In the genomic region with DNA sequence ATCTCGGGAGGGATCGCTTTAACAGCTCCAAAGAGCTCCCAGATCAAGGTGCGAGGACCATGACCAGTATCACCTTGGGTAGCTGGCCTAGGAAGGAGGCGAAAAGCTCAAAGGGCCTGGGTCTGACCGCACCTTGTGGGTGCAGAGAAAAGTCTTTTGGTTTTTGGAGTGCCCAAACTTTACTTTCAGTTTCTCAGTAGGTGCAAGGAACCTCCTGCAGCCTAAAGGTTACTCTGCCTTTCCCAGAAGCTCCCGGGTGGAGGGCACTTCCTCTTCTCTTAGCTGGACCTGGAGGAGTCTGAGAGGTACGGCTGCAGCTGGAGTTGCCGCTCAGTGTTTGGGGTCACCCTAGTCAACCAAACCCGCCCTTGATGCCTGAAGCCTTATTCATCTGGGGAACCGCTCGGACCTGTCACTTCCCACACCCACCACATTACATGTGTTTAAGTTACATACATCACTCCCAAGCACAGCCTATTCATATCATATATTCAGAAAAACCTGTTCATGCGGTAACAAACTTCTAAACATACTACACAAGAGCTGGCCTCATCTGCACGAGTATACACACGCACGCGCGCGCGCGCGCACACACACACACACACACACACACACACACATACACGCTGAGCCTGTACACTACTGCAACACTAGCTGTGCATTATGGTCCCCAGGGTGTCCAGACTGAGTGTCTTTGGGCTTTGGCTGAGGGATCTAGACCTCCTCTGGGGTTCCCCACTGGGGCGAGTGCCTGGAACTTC, we compare ENCODE assay signal across 9 mouse cellular contexts. TPM values are rescaled to one million over a fixed set of nuclear protein-coding genes. Genes with fewer than 3 reads are reported as not detected.
DNase-seq lines count a peak whose midpoint lies in the region; ATAC-seq and TF ChIP-seq lines count a peak whose summit lies in the region.
"Had no signal": no experiment of that assay in that cellular context is flagged by ENCODE, and none has a peak within 500 bp of the region (broad histone marks: within the 10 kb centered on the region; RNA-seq: fewer than 3 reads in every experiment).

No protein-coding gene starts in this region.

- H3K4me1 ChIP-seq in lung, embryonic 15.5 days: peaks cover 38% of the 10 kb centered on the region
- peaks cover 49% of the 10 kb centered on the region for H3K4me1 ChIP-seq in forebrain, embryonic 11.5 days (replicated peaks; ENCODE audit: control insufficient read depth, insufficient read depth, low read length)
- peaks cover 3% of the 10 kb centered on the region; the same call in 1 of the 2 replicates for H3K4me1 ChIP-seq in kidney, adult 2 months (ENCODE audit: control insufficient read depth, insufficient read depth, low read length)
- peaks cover 73% of the 10 kb centered on the region for H3K4me1 ChIP-seq in midbrain, embryonic 12.5 days

- H3K4me3 ChIP-seq in lung, embryonic 15.5 days: peak overlapping the region; percentile 37
- peak overlapping the region; percentile 2; the same call in 1 of the 2 replicates for H3K4me3 ChIP-seq in forebrain, embryonic 11.5 days (ENCODE audit: low read depth, low read length)
- H3K4me3 ChIP-seq in kidney, adult 2 months (ENCODE audit: insufficient read depth, low read depth, low read length): peak overlapping the region; percentile 27
- peak overlapping the region; percentile 18; the same call in 1 of the 2 replicates for H3K4me3 ChIP-seq in midbrain, embryonic 12.5 days

- H3K4me2 ChIP-seq in lung, embryonic 15.5 days: peak overlapping the region; percentile 63
- H3K4me2 ChIP-seq in forebrain, embryonic 11.5 days (ENCODE audit: low read depth, low read length, severe bottlenecking): peak overlapping the region; percentile 79
- H3K4me2 ChIP-seq in midbrain, embryonic 12.5 days (replicated peaks): peak overlapping the region; percentile 59

- peaks cover 96% of the 10 kb centered on the region for H3K27me3 ChIP-seq in lung, embryonic 15.5 days
- H3K27me3 ChIP-seq in forebrain, embryonic 11.5 days (ENCODE audit: control insufficient read depth, insufficient read depth, low read length): peaks cover 3% of the 10 kb centered on the region; the same call in 1 of the 2 replicates
- peaks cover 13% of the 10 kb centered on the region for H3K27me3 ChIP-seq in kidney, adult 2 months (replicated peaks; ENCODE audit: control insufficient read depth, insufficient read depth, low read length)
- H3K27me3 ChIP-seq in midbrain, embryonic 12.5 days: peaks cover 93% of the 10 kb centered on the region

- TF ChIP-seq POLR2A in kidney, adult 2 months (IDR thresholded peaks at IDR 0.05; ENCODE audit: low read depth, low read length): no peak

- H3K36me3 ChIP-seq in lung, embryonic 15.5 days: no peaks in the 10 kb centered on the region
- H3K36me3 ChIP-seq in forebrain, embryonic 11.5 days (ENCODE audit: control insufficient read depth, insufficient read depth, low read length): no peaks in the 10 kb centered on the region
- no peaks in the 10 kb centered on the region for H3K36me3 ChIP-seq in kidney, adult 2 months (ENCODE audit: control insufficient read depth, insufficient read depth, low read length)
- no peaks in the 10 kb centered on the region for H3K36me3 ChIP-seq in midbrain, embryonic 12.5 days

- no peak for ATAC-seq in lung, embryonic 15.5 days (ENCODE audit: borderline replicate concordance, extremely low read depth, low FRiP score, low TSS enrichment)
- no peak for ATAC-seq in forebrain, embryonic 11.5 days (replicated peaks; ENCODE audit: low FRiP score)
- no peak for ATAC-seq in midbrain, embryonic 12.5 days (ENCODE audit: low FRiP score, low read depth)

- TF ChIP-seq CTCF in kidney, adult 2 months (conservative IDR thresholded peaks at IDR 0.05; ENCODE audit: insufficient read depth, insufficient read length, low read depth, low read length): no peak

- 4% methylated on average over 23 of the region's 23 CpGs for WGBS in lung, embryonic 15.5 days
- WGBS in forebrain, embryonic 11.5 days: 7% methylated on average over 23 of the region's 23 CpGs
- WGBS in kidney, adult 2 months: 12% methylated on average over 23 of the region's 23 CpGs
- 11% methylated on average over 23 of the region's 23 CpGs for WGBS in midbrain, embryonic 12.5 days

- no peak overlapping the region for H3K9ac ChIP-seq in lung, embryonic 15.5 days
- peak overlapping the region; percentile 18 for H3K9ac ChIP-seq in forebrain, embryonic 11.5 days (ENCODE audit: low read length)
- no peak overlapping the region for H3K9ac ChIP-seq in midbrain, embryonic 12.5 days (replicated peaks)

- no peaks in the 10 kb centered on the region for H3K9me3 ChIP-seq in lung, embryonic 15.5 days
- H3K9me3 ChIP-seq in forebrain, embryonic 11.5 days (ENCODE audit: control insufficient read depth, low read length): no peaks in the 10 kb centered on the region
- H3K9me3 ChIP-seq in midbrain, embryonic 12.5 days: no peaks in the 10 kb centered on the region

- no peak for DNase-seq in lung, adult 18-20 months
- DNase-seq in forebrain, embryonic 11.5 days (ENCODE audit: low spot score): peak; percentile 64
- DNase-seq in kidney, adult 2 months: no peak
- no peak for DNase-seq in adipocyte (ENCODE audit: low spot score)
- no peak for DNase-seq in gastrocnemius, postnatal 4 days (ENCODE audit: low spot score in 2 of 2)
- DNase-seq in spleen, postnatal 36 days (ENCODE audit: low spot score in 2 of 2): no peak

- no peak overlapping the region for H3K27ac ChIP-seq in lung, embryonic 15.5 days
- H3K27ac ChIP-seq in forebrain, embryonic 11.5 days (ENCODE audit: low read depth, low read length): peak overlapping the region; percentile 97
- no peak overlapping the region for H3K27ac ChIP-seq in kidney, adult 2 months (ENCODE audit: insufficient read depth, low read depth, low read length)
- peak overlapping the region; percentile 27; the same call in 1 of the 2 replicates for H3K27ac ChIP-seq in midbrain, embryonic 12.5 days (replicated peaks)

RNA-seq across cellular contexts. Expression of gene Ostm1, which starts 49.9 kb away (rescaled TPM):
- polyA plus RNA-seq in lung, embryonic 15.5 days (2015; fragmentation: Nextera tagmentation; extraction: Ambion mirVana): 12.4 and 13.8 TPM in 2 replicates
- 54.6 and 59.0 TPM in 2 replicates for polyA plus RNA-seq in forebrain, embryonic 11.5 days (2014; fragmentation: Nextera tagmentation; extraction: Ambion mirVana)
- polyA plus RNA-seq in kidney, adult 2 months (2012; rRNA removed): 15.4 and 15.5 TPM in 2 replicates
- polyA plus RNA-seq in midbrain, embryonic 12.5 days (2016; fragmentation: Nextera tagmentation; extraction: Ambion mirVana): 35.4 and 40.1 TPM in 2 replicates
- 1 to 10 TPM; 6.7 to 7.4 TPM for total RNA-seq in gastrocnemius, postnatal 4 days (2021)

RNA-seq across cellular contexts. Expression of gene Nr2e1, which starts 50.1 kb away (rescaled TPM):
- polyA plus RNA-seq in lung, embryonic 15.5 days (2015; fragmentation: Nextera tagmentation; extraction: Ambion mirVana): not detected in 2 replicates
- 117 and 119 TPM in 2 replicates for polyA plus RNA-seq in forebrain, embryonic 11.5 days (2014; fragmentation: Nextera tagmentation; extraction: Ambion mirVana)
- polyA plus RNA-seq in kidney, adult 2 months (2012; rRNA removed): not detected in 2 replicates
- 35.2 and 46.5 TPM in 2 replicates for polyA plus RNA-seq in midbrain, embryonic 12.5 days (2016; fragmentation: Nextera tagmentation; extraction: Ambion mirVana)
- total RNA-seq in gastrocnemius, postnatal 4 days (2021): not detected
- total RNA-seq: neutrophil, adult 5-6 weeks had no signal

Comparison
In these comparisons a context has a peak if more than half of its experiments do, and no peak if none do; other contexts are left out.
1. H3K27ac ChIP-seq: peak in forebrain, embryonic 11.5 days (single experiment) and midbrain, embryonic 12.5 days (single experiment); none in lung, embryonic 15.5 days (single experiment) and kidney, adult 2 months (single experiment).
2. RNA of gene Nr2e1, which starts 50.1 kb away (polyA plus RNA-seq): 117 to 119 TPM in forebrain, embryonic 11.5 days and 35.2 to 46.5 TPM in midbrain, embryonic 12.5 days; not detected in lung, embryonic 15.5 days and not detected in kidney, adult 2 months; every median in the first group is over 10 times any median in the second.
3. Peak in every context shown above with its lines, with median percentiles within 50 percentile points of each other: H3K4me2 ChIP-seq and H3K4me3 ChIP-seq.